Mouse (Mus musculus) stomach, postnatal 0 days (tissue): ENCODE measurements around the gene Fry. TPM values are rescaled to one million over a fixed set of nuclear protein-coding genes. Genes with fewer than 3 reads are reported as not detected.

Experiments used
- ATAC-seq: fragments of 200-750 bp; cut with Nextera tagmentation; 2 replicates; pipeline ENCODE4 v1.8.0; 2017; ENCODE audit not compliant: low FRiP score, low TSS enrichment
- DNase-seq: peaks from one replicate; pipeline ENCODE4 v3.0.0-alpha.2; 2016; ENCODE audit warnings: low spot score
- H3K27ac ChIP-seq: fragments of 300-500 bp; sonication (generic); replicated peaks from 2 replicates; pipeline ENCODE4 v1.5.1; 2014; ENCODE audit warnings: mild to moderate bottlenecking, control low read depth
- H3K27me3 ChIP-seq: fragments of 300-500 bp; sonication (generic); 2 replicates; pipeline ENCODE4 v1.6.1; 2014; ENCODE audit warnings: low read length; ENCODE audit not compliant: control insufficient read depth, insufficient read depth
- H3K36me3 ChIP-seq: fragments of 300-500 bp; sonication (generic); 2 replicates; pipeline ENCODE4 v1.6.1; 2014; ENCODE audit warnings: low read length, mixed read lengths; ENCODE audit not compliant: control insufficient read depth, insufficient read depth
- H3K4me1 ChIP-seq: fragments of 300-500 bp; sonication (generic); replicated peaks from 2 replicates; pipeline ENCODE4 v1.6.1; 2014; ENCODE audit warnings: antibody characterized with exemption; ENCODE audit not compliant: control insufficient read depth, insufficient read depth
- H3K4me2 ChIP-seq: fragments of 300-500 bp; sonication (generic); replicated peaks from 2 replicates; pipeline ENCODE4 v1.6.1; 2014; ENCODE audit warnings: low read depth, mild to moderate bottlenecking, control low read depth, moderate library complexity
- H3K4me3 ChIP-seq: fragments of 300-500 bp; sonication (generic); 2 replicates; pipeline ENCODE4 v1.5.1; 2014; ENCODE audit warnings: low read depth, low read length, control low read depth
- H3K9ac ChIP-seq: fragments of 300-500 bp; sonication (generic); 2 replicates; pipeline ENCODE4 v1.6.1; 2014; ENCODE audit warnings: mild to moderate bottlenecking, low read length, control low read depth, mixed read lengths
- H3K9me3 ChIP-seq: fragments of 300-500 bp; sonication (generic); 2 replicates; pipeline ENCODE4 v1.6.1; 2016; ENCODE audit warnings: low read length; ENCODE audit not compliant: control insufficient read depth
- CTCF ChIP-seq: IDR thresholded peaks from 2 replicates; pipeline ENCODE4 v1.5.1; 2016; ENCODE audit warnings: antibody characterized with exemption, low read depth, mild to moderate bottlenecking, moderate library complexity
- EP300 ChIP-seq: optimal IDR thresholded peaks from 2 replicates; pipeline ENCODE3; 2016; ENCODE audit warnings: antibody characterized with exemption
- WGBS: fragments of 180-500 bp; shearing (Covaris S2); extraction: QIAGEN DNeasy Blood & Tissue Kit; methylation state at CpG from one replicate; pipeline ENCODE4 v1.1.7; 2014; 5-methylcytosine and 5-hydroxymethylcytosine counted together
- polyA plus RNA-seq: library from polyadenylated mRNA; unstranded; fragments of >200 nt; fragmentation: Nextera tagmentation; extraction: Ambion mirVana; gene quantifications from 2 replicates; pipeline ENCODE4 v1.2.1, GENCODE M21; 2015

Fry gene
- polyA plus RNA-seq, 1 experiment from 2014 or later, result 6.5 TPM

DNA sequence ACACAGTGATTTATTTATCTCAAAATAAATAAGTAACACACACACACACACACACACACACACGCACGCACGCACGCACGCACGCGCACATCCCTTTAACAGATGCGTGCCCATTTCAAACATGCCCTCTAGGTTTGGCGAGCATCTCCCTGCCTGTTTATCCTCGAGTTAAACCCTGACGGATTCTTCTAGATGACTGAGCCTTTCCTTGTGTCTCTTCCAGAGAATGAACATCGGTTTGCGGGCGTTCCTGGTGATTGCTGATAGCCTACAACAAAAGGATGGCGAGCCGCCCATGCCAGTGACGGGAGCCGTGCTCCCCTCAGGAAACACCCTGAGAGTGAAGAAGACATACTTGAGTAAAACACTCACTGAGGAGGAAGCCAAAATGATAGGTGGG, 260.1 kb downstream of the Fry start:
- no peaks in the 10 kb centered on the region for H3K27me3 ChIP-seq
- ATAC-seq, result no peak
- no peak overlapping the region for H3K27ac ChIP-seq
- no peaks in the 10 kb centered on the region for H3K4me1 ChIP-seq
- DNase-seq, result no peak
- no peaks in the 10 kb centered on the region; the same call in 1 of the 2 replicates for H3K36me3 ChIP-seq
- H3K4me2 ChIP-seq, result no peak overlapping the region
- no peak overlapping the region for H3K4me3 ChIP-seq
- TF ChIP-seq EP300, result no peak
- no peak for TF ChIP-seq CTCF
- H3K9me3 ChIP-seq, result no peaks in the 10 kb centered on the region
- H3K9ac ChIP-seq, result no peak overlapping the region
- WGBS, result 88% methylated on average over 18 of the region's 18 CpGs

- Histone ChIP-seq H3K4me1 (peaks cover 3% of the 10 kb centered on the region; the same call in 1 of the 2 replicates), H3K9ac (no peak overlapping the region), H3K27me3 (no peaks in the 10 kb centered on the region), H3K4me2 (no peak overlapping the region), H3K36me3 (no peaks in the 10 kb centered on the region; the same call in 1 of the 2 replicates), H3K9me3 (no peaks in the 10 kb centered on the region), H3K27ac (no peak overlapping the region), H3K4me3 (no peak overlapping the region)
- WGBS, result 88% methylated on average over 10 of the region's 10 CpGs
- TF ChIP-seq EP300 (no peak), CTCF (no peak)
- DNase-seq, result no peak
- ATAC-seq, result no peak
Observed at GRCm38 (mm10) chr5:150380767-150381166, 262.3 kb downstream of the Fry start.

- H3K4me1 ChIP-seq, result peaks cover 3% of the 10 kb centered on the region; the same call in 1 of the 2 replicates
- TF ChIP-seq EP300 (no peak), CTCF (no peak)
- H3K36me3 ChIP-seq, result peaks cover 3% of the 10 kb centered on the region; the same call in 1 of the 2 replicates
- no peak overlapping the region for H3K4me3 ChIP-seq
- DNase-seq (no peak), ATAC-seq (no peak)
- no peaks in the 10 kb centered on the region for H3K9me3 ChIP-seq
- H3K9ac ChIP-seq, result no peak overlapping the region
- H3K27ac ChIP-seq, result no peak overlapping the region
- H3K4me2 ChIP-seq, result no peak overlapping the region
- H3K27me3 ChIP-seq, result no peaks in the 10 kb centered on the region
- WGBS, result 65% methylated on average over 5 of the region's 5 CpGs
Observed at GRCm38 (mm10) chr5:150382411-150382810, 264.0 kb downstream of the Fry start.

- Histone ChIP-seq H3K9me3 (no peaks in the 10 kb centered on the region), H3K9ac (no peak overlapping the region), H3K27me3 (no peaks in the 10 kb centered on the region), H3K36me3 (peaks cover 3% of the 10 kb centered on the region; the same call in 1 of the 2 replicates), H3K4me1 (peaks cover 3% of the 10 kb centered on the region; the same call in 1 of the 2 replicates), H3K4me2 (no peak overlapping the region), H3K4me3 (no peak overlapping the region), H3K27ac (peak overlapping the region; percentile 40; the same call in 1 of the 2 replicates)
- TF ChIP-seq CTCF (no peak), EP300 (no peak)
- peak; percentile 49; the same call in 1 of the 2 replicates for ATAC-seq
- no peak for DNase-seq
- WGBS, result 41% methylated on average over 17 of the region's 17 CpGs
Observed at GRCm38 (mm10) chr5:150384272-150385215, 266.1 kb downstream of the Fry start.

DNA sequence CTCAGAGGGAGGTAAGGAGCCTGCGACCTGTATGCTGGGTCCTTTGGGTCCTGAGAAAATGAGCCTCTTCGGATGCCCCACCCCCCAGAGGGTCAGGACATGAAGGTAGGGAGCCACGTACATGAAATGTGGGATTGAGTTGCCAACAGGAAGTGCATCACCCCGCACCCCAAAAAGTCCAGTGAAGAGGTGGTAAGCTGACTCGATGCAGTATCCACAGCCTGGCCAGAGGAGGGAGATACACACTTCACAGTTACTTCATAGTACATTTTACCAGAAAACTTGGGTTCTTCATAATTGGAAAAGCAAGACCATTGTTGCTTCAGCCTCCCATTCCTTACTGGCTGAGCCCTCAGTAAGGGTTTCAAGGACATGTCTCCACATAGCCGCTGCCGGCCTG, 266.8 kb downstream of the Fry start:
- peaks cover 3% of the 10 kb centered on the region; the same call in 1 of the 2 replicates for H3K36me3 ChIP-seq
- no peaks in the 10 kb centered on the region for H3K9me3 ChIP-seq
- H3K27me3 ChIP-seq, result no peaks in the 10 kb centered on the region
- H3K27ac ChIP-seq, result peak overlapping the region; percentile 35
- H3K4me2 ChIP-seq, result no peak overlapping the region
- no peak overlapping the region for H3K4me3 ChIP-seq
- no peak for DNase-seq
- peak; percentile 40 for TF ChIP-seq CTCF
- no peak for TF ChIP-seq EP300
- H3K9ac ChIP-seq, result no peak overlapping the region
- 0 out of 2 replicates have a peak, but pooled peaks have one; percentile 32 for ATAC-seq
- peaks cover 3% of the 10 kb centered on the region; the same call in 1 of the 2 replicates for H3K4me1 ChIP-seq
- 71% methylated on average over 7 of the region's 7 CpGs for WGBS

DNA sequence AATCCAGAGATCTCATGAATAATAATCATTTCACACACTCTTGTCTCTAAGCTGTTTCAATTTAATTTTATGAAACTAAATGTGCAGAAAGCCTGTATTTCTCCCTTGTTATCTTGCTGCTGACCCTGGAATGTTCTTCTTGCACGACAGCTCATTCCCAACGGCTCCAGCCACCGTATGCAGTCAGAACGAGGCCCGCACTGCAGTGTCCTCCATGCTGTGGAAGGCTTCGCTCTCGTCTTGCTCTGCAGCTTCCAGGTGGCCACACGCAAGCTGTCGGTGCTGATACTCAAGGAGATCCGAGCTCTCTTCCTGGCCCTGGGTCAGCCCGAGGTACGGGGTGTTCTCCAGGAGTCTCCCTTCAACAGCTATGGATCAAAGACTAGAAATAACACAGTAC, 270.2 kb downstream of the Fry start:
- H3K36me3 ChIP-seq, result peaks cover 5% of the 10 kb centered on the region
- H3K9me3 ChIP-seq, result no peaks in the 10 kb centered on the region
- H3K4me2 ChIP-seq, result no peak overlapping the region
- ATAC-seq, result no peak
- no peak overlapping the region for H3K4me3 ChIP-seq
- peaks cover 3% of the 10 kb centered on the region; the same call in 1 of the 2 replicates for H3K4me1 ChIP-seq
- no peak for TF ChIP-seq EP300
- no peak for TF ChIP-seq CTCF
- WGBS, result 88% methylated on average over 12 of the region's 12 CpGs
- H3K27me3 ChIP-seq, result no peaks in the 10 kb centered on the region
- no peak for DNase-seq
- no peak overlapping the region for H3K27ac ChIP-seq
- H3K9ac ChIP-seq, result no peak overlapping the region
